Mouse (Mus musculus): ENCODE measurements around the gene Cul9. TPM values are rescaled to one million over a fixed set of nuclear protein-coding genes. Genes with fewer than 3 reads are reported as not detected.

Cul9 gene
- polyA plus RNA-seq, 1 experiment = 22.0 TPM

DNA sequence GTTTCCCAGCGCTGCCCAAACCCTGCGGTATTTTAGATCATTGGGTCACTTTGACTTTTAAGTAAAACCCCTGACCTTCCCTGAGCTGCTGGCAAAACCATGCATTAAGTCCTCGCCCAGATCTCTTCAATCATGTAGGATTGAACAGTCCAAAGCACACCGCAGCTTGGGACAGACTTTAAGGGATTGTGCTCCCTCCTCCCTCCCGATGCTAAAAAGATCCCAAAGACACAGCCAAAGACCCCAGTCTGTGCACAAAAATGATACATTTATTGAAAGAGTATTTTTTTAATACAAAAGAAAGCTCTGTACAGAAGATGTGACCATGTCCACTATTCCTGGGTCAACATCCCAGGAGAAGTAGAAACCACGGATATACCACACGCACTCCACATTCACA, 403 bp upstream of the Cul9 start:
- H3K4me1 ChIP-seq (replicated peaks; ENCODE audit: control insufficient read depth, insufficient read depth, low read length) = peaks cover 5% of the 10 kb centered on the region
- H3K27me3 ChIP-seq (ENCODE audit: control insufficient read depth, insufficient read depth, low read length) = peaks cover 3% of the 10 kb centered on the region; the same call in 1 of the 2 replicates
- DNase-seq = no peak
- H3K36me3 ChIP-seq (ENCODE audit: control insufficient read depth, insufficient read depth, low read length) = peaks cover 19% of the 10 kb centered on the region
- 65% methylated on average over 7 of the region's 7 CpGs for WGBS
- H3K4me3 ChIP-seq (ENCODE audit: control insufficient read depth, insufficient read depth, low read length) = peak overlapping the region; percentile 59
- no peak overlapping the region for H3K27ac ChIP-seq (ENCODE audit: control insufficient read depth, insufficient read depth, low read length)
- no peak for TF ChIP-seq POLR2A (IDR thresholded peaks at IDR 0.05; ENCODE audit: control insufficient read depth, extremely low read depth, insufficient read depth, low read length, poor library complexity)
- no peak for TF ChIP-seq CTCF (IDR thresholded peaks at IDR 0.05; ENCODE audit: borderline replicate concordance, control insufficient read depth, extremely low read depth, insufficient read depth, low read length, poor library complexity)

DNA sequence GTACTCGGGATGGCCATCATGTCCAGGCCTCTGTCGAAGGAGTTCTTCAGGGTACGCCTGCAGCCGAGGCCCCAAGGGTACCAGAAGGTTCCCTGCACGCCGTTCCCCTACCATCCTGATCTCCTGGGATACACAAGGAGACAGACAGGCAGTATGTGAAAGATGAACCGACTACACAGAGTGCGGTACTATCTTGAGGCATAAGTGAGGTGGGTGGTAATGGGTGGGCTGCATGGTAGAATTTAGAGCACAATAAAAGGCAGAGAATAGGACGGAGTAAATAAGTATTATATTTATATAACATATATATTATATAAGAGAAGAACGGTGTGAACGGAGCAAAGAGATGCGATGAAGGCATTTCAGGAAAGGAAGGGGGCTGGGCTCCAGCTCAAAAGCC, 2.5 kb downstream of the Cul9 start:
- Histone ChIP-seq H3K4me1 (replicated peaks; ENCODE audit: control insufficient read depth, insufficient read depth, low read length) (peaks cover 5% of the 10 kb centered on the region), H3K27ac (ENCODE audit: control insufficient read depth, insufficient read depth, low read length) (no peak overlapping the region), H3K27me3 (ENCODE audit: control insufficient read depth, insufficient read depth, low read length) (peaks cover 3% of the 10 kb centered on the region; the same call in 1 of the 2 replicates), H3K4me3 (ENCODE audit: control insufficient read depth, insufficient read depth, low read length) (no peak overlapping the region), H3K36me3 (ENCODE audit: control insufficient read depth, insufficient read depth, low read length) (peaks cover 5% of the 10 kb centered on the region)
- no peak for TF ChIP-seq POLR2A (IDR thresholded peaks at IDR 0.05; ENCODE audit: control insufficient read depth, extremely low read depth, insufficient read depth, low read length, poor library complexity)
- TF ChIP-seq CTCF (IDR thresholded peaks at IDR 0.05; ENCODE audit: borderline replicate concordance, control insufficient read depth, extremely low read depth, insufficient read depth, low read length, poor library complexity) = no peak
- DNase-seq = no peak
- WGBS = 96% methylated on average over 12 of the region's 12 CpGs

DNA sequence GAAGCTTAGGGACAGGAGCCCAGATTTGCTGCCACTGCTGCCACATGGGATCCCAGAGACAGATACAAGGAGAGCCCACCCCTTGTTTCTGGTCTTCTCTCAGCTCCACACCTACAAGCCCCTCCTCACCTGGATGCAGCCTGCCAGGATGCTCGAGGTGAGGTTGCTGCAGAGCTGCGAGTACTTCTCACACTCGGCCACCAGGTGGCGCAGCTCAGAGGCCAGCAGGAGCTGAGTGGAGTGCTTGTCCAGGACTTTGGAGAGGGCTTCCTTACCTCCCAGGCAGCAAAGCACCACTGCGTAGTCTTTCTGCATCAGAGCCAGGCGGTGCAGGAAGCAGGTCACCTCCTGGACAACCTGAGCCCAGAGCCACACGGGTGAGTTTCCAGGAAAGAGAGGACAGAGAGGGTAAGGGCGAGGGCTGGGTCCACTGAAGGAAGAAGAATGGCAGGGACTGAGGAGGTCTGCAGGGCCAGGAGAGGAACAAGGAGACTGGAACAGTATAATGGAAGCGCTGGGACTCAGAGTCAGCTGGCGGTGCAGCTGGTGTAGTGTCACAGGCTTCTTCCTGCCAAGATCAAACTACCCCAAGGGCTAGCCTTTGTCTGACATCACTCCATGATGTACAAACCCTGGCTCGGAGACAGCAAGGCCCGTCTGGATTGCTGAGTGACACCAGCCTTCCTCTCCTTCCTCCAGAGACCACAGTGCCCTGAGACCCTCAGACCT, 20.4 kb downstream of the Cul9 start:
- Histone ChIP-seq H3K4me3 (ENCODE audit: control insufficient read depth, insufficient read depth, low read length) (no peak overlapping the region), H3K27ac (ENCODE audit: control insufficient read depth, insufficient read depth, low read length) (no peak overlapping the region), H3K27me3 (ENCODE audit: control insufficient read depth, insufficient read depth, low read length) (no peaks in the 10 kb centered on the region), H3K36me3 (ENCODE audit: control insufficient read depth, insufficient read depth, low read length) (no peaks in the 10 kb centered on the region), H3K4me1 (replicated peaks; ENCODE audit: control insufficient read depth, insufficient read depth, low read length) (peaks cover 5% of the 10 kb centered on the region)
- peak; percentile 66 for DNase-seq
- TF ChIP-seq CTCF (IDR thresholded peaks at IDR 0.05; ENCODE audit: borderline replicate concordance, control insufficient read depth, extremely low read depth, insufficient read depth, low read length, poor library complexity) (peak; percentile 87), POLR2A (IDR thresholded peaks at IDR 0.05; ENCODE audit: control insufficient read depth, extremely low read depth, insufficient read depth, low read length, poor library complexity) (no peak)
- 61% methylated on average over 12 of the region's 12 CpGs for WGBS

DNA sequence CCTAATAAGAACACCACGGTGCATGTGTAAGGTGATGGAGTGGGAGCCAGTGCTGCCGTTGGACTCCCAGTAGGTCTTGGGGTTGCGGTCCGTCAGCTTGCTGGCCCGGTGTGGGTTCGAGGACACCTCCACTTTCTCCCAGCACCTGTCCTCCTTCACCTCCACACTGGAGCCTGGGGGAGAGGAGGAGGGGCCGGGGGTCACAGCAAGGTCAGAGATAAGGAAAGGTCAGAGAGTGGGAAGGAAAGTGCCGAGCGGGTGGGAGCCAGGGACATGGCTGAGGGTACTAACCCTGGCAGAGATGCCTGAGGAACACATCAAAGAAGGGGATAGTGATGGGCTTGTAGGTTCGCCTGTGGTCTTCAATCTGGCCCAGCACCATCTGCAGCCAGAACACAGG, 21.1 kb downstream of the Cul9 start:
- H3K4me3 ChIP-seq (ENCODE audit: control insufficient read depth, insufficient read depth, low read length) = no peak overlapping the region
- peaks cover 10% of the 10 kb centered on the region for H3K4me1 ChIP-seq (replicated peaks; ENCODE audit: control insufficient read depth, insufficient read depth, low read length)
- no peaks in the 10 kb centered on the region for H3K27me3 ChIP-seq (ENCODE audit: control insufficient read depth, insufficient read depth, low read length)
- DNase-seq = no peak
- TF ChIP-seq CTCF (IDR thresholded peaks at IDR 0.05; ENCODE audit: borderline replicate concordance, control insufficient read depth, extremely low read depth, insufficient read depth, low read length, poor library complexity) (no peak), POLR2A (IDR thresholded peaks at IDR 0.05; ENCODE audit: control insufficient read depth, extremely low read depth, insufficient read depth, low read length, poor library complexity) (no peak)
- H3K27ac ChIP-seq (ENCODE audit: control insufficient read depth, insufficient read depth, low read length) = no peak overlapping the region
- H3K36me3 ChIP-seq (ENCODE audit: control insufficient read depth, insufficient read depth, low read length) = no peaks in the 10 kb centered on the region
- 96% methylated on average over 10 of the region's 10 CpGs for WGBS

DNA sequence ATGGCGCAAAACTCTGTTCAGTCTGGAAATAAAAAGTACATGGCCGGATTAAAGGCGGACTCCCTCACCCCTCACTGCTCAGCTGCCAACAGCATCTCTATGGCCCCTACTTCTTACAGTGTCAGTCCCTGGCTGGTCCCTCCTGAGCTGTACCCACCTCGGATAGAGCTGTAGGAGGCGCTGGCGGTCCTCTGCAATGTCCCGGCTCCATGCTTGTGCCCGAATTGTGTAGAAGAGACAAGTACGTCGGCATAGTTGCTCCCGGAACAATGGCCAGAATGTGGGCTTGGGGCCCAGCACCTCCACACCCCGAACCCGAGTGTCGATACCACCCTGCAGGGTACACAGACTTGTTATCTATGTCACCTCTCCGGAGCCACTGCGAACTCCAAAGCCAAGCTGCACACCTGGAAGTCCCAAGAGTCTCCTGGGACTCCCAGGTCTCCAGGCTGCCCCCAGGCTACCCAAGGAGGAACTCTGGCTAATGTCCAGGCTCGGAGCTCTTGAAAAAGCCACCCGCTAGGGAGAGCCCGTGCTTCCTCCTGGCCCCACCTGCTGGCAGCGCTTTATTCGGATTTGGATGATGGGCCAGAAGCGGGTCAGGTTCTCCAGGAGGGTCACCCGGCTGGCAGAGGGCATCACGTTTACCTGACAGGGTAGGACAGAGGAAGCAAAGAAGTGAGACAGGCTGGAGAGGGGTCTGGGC, 24.1 kb downstream of the Cul9 start:
- Histone ChIP-seq H3K36me3 (ENCODE audit: control insufficient read depth, insufficient read depth, low read length) (no peaks in the 10 kb centered on the region), H3K27ac (ENCODE audit: control insufficient read depth, insufficient read depth, low read length) (no peak overlapping the region), H3K4me1 (replicated peaks; ENCODE audit: control insufficient read depth, insufficient read depth, low read length) (peaks cover 10% of the 10 kb centered on the region), H3K4me3 (ENCODE audit: control insufficient read depth, insufficient read depth, low read length) (no peak overlapping the region), H3K27me3 (ENCODE audit: control insufficient read depth, insufficient read depth, low read length) (no peaks in the 10 kb centered on the region)
- 89% methylated on average over 24 of the region's 24 CpGs for WGBS
- no peak for DNase-seq
- TF ChIP-seq CTCF (IDR thresholded peaks at IDR 0.05; ENCODE audit: borderline replicate concordance, control insufficient read depth, extremely low read depth, insufficient read depth, low read length, poor library complexity) (no peak), POLR2A (IDR thresholded peaks at IDR 0.05; ENCODE audit: control insufficient read depth, extremely low read depth, insufficient read depth, low read length, poor library complexity) (no peak)

DNA sequence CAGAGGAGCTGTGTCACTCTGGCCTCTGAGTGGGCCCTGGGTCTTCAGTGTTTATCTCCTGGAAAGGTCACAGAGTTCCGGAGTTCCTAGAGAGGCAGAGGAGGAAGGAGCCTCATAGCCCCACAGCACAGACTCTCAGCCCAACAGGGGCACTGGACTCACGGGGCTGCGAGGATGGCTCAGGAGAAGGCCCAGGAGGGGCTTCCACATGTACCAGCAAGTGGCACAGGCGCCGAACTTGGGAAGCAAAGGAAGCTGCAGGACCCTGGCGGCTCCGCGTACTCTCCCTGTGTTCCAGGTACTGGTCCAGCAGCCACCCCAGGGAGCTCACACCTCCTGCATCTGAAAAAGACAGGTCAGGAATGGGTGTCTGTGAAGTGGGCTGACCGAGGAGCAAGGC, 25.0 kb downstream of the Cul9 start:
- 90% methylated on average over 9 of the region's 9 CpGs for WGBS
- Histone ChIP-seq H3K27ac (ENCODE audit: control insufficient read depth, insufficient read depth, low read length) (no peak overlapping the region), H3K4me1 (replicated peaks; ENCODE audit: control insufficient read depth, insufficient read depth, low read length) (peaks cover 10% of the 10 kb centered on the region), H3K27me3 (ENCODE audit: control insufficient read depth, insufficient read depth, low read length) (no peaks in the 10 kb centered on the region), H3K4me3 (ENCODE audit: control insufficient read depth, insufficient read depth, low read length) (no peak overlapping the region), H3K36me3 (ENCODE audit: control insufficient read depth, insufficient read depth, low read length) (no peaks in the 10 kb centered on the region)
- TF ChIP-seq CTCF (IDR thresholded peaks at IDR 0.05; ENCODE audit: borderline replicate concordance, control insufficient read depth, extremely low read depth, insufficient read depth, low read length, poor library complexity) (no peak), POLR2A (IDR thresholded peaks at IDR 0.05; ENCODE audit: control insufficient read depth, extremely low read depth, insufficient read depth, low read length, poor library complexity) (no peak)
- no peak for DNase-seq

Data from thymus, adult 2 months (tissue).